Mouse (Mus musculus): Measurements from ENCODE around the gene Ncam1.

DNA sequence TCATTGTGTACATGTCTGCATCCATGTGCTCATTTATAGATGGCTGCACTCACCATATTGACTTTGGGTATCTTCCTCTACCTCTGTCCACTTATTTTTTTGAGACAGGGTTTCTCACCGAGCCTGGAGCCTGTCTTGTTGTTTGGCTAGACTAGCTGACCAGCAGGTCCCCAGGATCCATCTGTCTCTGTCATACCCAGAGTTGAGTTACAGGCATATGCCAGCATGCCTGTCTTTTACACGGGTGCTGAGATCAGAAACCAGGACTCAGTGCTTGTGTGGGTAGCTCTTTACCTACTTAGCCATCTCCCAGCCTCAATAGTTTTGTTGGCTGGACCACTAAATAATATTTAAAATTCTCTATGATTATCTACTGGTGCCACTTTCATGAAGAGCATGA, 180.5 kb downstream of the Ncam1 start:
- no peak for TF ChIP-seq POLR2A (IDR thresholded peaks at IDR 0.05; ENCODE audit: low read depth, low read length)
- TF ChIP-seq CTCF (conservative IDR thresholded peaks at IDR 0.05; ENCODE audit: insufficient read depth, insufficient read length, low read depth, low read length) = no peak
